Mouse (Mus musculus): ENCODE results near the gene Ccr10.

Gene Ccr10

DNA sequence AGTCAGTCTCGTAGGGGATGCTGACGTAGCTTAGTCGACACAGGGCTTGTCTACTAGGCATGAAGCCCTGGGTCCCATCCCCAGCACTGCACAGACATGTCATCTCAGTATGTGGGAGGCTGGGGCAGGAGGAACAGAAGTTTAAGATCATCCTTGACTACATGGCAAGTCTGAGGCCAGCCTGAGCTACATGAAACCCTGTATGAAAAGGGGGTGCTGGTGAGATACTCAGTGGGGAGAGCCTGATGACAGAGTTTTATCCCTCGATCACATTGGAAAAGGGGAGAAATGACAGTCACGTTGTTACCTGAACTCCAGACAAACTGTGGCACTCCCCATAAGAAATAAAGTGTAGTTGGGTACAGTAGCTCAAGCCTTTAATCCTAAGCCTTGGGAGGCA, 12.3 kb upstream of the Ccr10 start:
- no peak for DNase-seq

DNA sequence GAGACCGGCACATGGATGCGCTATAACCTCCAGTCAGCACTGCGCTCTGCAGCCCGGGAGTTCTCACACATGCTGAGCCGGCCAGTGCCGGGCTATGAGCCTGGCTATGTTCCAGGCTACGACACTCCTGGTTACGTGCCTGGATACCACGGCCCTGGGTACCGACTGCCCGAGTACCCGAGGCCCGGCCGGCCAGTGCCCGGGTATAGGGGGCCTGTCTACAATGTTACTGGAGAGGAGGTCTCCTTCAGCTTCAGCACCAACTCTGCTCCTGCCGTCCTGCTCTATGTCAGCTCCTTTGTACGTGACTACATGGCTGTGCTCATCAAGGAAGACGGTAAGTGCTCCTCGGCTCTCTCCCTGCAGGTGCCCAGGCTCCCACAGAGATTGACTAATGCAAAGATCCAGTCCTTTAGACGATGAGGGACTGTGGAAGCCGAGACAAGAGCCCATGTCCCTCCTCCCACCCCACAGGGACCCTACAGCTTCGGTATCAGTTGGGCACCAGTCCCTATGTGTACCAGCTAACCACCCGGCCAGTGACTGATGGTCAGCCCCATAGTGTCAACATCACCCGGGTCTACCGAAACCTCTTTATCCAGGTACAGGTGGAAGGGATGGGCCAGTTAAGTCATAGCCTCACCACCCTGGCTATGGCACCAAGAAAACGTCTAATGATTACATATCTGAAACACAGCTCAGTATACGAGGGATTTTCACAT, 11.4 kb upstream of the Ccr10 start:
- DNase-seq = no peak

DNA sequence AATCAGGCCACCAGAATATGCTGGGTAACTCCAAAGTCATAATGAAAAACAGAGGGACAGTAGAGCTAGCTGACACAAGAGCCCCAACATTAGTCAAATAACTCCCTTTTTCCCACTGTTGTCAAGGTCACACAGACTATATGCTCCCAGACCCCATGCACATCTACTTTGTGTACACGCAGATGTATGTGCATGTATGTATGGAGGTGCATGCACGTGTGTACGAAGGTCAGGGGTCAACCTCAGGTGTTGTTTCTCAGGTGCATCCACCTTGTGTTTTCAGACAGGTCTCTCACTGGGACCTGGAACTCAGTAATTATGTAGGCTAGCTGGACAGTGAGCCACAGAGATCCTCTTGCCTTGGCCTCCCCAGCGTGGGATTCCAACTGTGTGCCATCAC, 10.2 kb upstream of the Ccr10 start:
- no peak for DNase-seq

DNA sequence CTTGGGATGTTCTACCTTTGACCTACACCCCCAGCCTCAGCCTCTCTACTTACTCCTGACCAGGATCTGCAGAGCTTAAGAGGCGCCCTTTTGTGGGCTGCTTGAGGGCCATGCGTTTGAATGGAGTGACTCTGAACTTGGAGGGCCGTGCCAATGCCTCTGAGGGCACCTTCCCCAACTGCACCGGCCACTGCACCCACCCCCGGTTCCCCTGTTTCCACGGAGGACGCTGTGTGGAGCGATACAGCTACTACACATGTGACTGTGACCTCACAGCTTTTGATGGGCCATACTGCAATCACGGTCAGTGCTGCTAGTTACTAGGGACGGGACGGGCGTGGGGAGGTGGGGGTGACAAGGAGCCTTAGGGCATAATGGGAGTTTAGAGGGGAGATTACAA, 9.7 kb upstream of the Ccr10 start:
- no peak for DNase-seq

DNA sequence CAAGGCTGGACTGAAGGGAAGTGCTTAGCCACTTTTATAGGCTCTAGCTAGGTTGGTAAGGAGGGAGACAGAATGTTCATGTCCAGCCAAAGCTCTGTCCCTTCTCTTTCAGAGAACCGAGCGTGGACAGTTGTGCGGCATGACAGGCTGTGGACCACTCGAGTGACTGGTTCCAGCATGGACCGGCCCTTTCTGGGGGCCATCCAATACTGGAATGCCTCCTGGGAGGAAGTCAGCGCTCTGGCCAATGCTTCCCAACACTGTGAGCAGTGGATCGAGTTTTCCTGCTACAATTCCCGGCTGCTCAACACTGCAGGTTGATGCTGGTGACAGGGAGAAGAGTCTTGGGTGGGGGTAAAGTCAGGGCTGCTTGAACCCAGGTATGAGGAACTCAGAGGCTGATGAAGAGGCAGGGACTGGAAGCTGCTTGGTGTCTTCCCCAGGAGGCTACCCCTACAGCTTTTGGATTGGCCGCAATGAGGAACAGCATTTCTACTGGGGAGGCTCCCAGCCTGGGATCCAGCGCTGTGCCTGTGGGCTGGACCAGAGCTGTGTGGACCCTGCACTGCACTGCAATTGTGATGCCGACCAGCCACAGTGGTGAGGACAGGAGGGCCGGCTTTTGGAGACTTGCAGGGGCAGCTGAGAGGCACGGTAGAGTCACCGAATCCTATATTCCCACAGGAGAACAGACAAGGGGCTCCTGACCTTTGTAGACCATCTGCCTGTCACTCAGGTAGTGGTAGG, 7.7 kb upstream of the Ccr10 start:
- no peak for DNase-seq

DNA sequence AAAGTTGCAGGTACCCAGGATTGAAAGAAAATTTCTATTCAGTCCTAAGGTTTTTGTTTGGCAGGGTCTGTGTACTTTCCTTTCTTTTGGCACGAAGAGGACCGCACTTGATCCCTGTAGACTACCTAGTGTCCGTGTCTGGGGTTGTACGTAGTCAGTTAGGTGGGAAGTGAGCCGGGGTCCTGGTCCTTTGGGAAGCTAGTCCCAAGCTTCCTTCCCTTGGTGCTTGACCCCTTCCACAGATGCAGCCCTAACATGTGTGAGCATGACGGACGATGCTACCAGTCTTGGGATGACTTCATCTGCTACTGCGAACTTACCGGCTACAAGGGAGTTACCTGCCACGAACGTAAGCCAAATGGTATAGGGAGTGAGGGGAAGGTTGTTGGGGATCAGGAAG, 6.7 kb upstream of the Ccr10 start:
- no peak for DNase-seq

DNA sequence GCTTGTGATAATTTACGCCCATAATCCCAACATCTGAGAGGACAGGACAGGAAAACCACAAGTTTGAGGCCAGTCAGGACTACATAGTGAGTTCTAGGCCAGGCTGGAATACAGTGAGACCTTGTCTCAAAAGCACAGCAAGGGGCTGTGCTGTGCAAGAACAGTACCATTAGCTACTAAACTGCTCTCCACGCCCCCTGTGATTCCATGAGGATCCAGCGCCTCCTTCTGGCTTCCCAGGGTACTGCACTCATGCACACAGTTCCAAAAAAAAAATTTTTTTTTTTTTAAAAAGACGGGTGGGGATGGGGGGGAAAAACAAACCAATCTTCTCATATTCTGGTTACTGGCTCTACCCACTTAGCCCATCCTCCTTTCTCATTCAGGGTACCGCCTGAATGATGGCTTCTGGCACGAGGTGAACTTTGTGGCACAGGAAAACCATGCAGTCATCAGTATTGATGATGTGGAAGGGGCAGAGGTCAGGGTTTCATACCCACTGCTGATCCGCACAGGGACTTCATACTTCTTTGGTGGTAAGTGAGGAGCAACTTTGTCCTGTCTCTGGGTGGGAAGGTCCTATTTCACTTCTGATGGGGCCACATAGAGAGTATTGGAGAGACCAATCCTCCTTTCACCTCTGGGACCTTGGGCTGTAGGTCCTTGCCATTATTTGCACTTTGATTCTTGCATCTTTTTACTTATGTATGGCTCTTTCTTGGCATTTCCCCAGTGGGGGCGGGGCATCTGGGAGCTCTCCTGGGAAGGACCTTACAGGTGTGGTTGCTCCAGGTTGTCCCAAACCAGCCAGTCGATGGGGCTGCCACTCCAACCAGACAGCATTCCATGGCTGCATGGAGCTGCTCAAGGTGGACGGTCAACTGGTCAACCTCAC, 5.8 kb upstream of the Ccr10 start:
- DNase-seq = peak in 1 of 2 experiments; percentile 64

DNA sequence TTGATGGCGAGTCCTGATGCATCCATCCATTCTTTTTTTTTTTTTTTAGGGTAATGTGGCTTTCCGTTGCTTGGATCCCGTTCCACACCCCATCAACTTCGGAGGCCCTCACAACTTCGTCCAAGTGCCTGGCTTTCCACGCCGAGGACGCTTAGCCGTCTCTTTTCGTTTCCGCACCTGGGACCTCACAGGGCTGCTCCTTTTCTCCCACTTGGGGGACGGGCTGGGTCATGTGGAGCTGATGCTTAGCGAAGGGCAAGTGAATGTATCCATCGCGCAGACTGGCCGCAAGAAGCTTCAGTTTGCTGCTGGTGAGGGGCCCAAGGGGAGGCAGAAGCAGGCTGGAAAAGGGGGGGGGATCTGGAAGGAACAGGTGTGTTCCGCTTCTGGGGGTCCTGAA, 5.0 kb upstream of the Ccr10 start:
- no peak for DNase-seq

DNA sequence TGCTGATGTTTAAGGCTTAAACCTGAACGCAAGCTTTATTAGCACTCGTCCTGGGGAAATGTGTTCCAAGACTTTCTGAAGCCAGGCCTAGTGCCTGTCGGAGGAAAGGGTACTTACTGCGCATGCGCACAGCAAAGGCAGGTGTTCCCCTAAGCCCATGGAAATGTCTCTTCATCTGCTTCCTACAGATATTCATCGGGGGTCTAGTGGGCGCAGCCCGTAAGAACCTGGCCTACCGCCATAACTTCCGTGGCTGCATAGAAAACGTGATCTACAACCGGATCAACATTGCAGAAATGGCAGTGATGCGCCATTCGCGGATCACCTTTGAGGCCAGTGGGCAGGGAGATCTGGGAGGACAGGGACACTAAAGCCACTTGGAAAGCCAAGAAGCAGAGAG, 4.1 kb upstream of the Ccr10 start:
- no peak for DNase-seq

DNA sequence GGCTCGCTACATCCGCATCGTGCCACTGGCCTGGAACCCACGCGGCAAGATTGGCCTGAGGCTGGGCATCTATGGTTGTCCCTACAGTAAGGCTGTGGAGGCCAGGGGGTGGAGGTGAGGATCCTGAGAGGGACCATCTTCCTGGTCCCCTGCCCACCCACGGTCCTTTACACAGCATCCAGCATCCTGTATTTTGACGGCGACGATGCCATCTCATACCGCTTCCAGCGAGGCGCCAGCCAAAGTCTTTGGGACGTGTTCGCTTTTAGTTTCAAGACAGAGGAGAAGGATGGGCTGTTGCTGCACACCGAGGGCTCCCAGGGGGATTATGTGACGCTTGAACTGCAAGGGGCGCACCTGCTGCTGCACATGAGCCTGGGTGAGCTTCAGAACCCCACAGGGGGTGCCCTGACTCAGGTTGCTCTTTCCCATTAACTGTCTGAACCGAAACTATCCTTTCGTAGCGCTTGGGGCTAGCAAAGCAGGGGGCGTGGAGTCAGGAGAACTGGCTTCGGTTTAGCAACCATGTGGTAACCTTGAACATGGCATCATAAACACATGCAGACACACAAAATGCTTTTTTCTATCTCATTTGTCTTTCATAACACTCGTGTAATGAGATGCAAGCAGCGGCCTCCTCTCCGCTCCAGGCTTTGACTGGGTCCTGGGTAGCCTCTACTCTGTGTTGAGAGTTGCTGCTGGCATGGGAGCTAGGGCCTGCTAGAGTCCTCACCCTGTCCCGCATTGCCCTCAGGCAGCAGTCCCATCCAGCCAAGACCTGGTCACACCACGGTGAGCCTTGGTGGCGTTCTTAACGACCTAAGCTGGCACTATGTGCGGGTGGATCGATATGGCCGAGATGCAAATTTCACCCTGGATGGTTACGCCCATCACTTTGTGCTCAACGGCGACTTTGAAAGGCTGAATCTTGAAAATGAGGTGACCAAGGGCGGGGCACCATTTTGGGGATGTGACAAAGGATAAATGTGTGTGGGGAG, 3.1 kb upstream of the Ccr10 start:
- no peak for DNase-seq

DNA sequence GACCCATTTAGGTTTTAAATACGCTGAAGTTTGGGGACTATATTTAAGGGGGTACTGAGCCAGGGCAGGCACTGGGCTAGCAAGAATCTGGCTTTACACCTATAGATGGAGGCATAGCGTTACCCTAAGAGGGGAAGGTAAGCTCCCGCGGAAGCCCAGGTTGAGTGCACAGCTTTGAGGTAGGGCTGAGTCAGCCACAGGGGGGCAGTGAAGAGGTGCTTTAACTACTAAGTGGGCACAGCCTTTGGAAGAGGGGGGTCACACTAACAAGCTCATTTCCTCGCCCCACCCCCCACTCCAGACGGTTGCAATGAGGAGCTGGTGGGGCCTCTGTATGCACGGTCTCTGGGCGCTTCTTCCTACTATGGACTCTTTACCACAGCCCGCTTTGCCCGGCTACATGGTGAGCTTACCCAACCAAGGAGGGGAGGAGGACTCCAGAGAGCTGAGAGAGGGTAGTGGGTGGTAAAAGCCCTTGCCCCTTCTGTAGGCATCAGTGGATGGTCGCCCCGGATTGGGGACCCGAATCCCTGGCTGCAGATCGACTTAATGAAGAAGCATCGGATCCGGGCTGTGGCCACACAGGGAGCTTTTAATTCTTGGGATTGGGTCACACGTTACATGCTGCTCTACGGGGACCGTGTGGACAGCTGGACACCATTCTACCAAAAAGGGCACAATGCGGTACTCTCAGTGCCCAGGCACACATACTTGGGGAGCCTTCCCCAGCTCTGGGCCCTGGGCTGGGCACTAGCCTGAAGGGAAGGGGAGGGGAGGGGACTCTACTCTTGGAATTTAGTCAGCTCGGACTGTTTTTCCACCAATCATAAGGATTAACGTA, 1.9 kb upstream of the Ccr10 start:
- peak in 1 of 2 experiments; percentile 60 for DNase-seq

DNA sequence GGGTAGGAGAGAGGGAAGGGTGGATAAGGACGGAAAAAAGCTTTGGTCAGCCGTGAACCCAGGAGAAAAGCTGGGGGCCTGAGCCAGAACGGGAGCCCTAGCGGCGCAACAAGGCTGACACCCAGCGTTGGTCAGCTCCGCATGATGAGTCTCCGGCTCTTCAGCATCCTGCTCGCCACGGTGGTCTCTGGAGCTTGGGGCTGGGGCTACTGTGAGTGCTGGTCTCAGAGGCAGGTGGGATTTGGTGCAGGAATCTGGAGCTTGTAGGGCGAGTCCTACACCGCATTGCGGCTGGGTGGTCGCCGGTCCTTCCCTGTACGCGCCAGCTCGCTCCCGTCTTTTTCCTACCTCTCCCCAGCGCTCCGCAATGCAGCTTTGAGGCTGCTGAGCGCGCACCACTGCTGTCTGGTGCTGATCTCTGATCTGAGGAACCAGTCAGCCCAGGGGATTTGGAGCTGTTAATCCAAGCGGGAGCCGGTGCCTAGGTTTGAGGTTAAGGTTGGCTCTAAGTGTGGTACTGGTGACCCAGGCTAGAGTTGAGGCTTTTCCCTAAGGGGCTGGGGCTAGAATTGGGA, 961 bp upstream of the Ccr10 start:
- DNase-seq = no peak

DNA sequence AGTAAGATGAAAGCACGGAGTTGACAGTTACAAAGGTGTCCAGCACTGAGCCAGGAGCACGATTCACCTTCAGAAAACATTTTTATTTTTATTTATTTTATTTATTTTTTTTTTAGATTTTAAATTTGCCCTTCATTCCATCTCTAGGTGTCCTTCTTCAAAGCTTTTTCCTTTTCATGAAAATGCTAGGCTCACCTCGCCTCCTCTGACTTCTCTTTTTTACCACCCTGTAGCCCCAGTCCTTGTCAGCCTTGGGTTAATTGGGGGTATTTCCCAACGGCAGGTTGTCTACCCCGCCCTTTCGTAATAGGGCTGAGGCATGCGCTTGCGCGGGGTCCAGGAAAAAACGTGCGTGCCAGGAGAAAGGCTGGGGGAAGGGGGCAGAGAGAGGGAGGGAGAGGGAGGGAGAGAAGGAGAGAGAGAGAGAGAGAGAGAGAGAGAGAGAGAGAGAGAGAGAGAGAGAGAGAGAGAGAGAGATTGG, 433 bp upstream of the Ccr10 start:
- no peak for DNase-seq

DNA sequence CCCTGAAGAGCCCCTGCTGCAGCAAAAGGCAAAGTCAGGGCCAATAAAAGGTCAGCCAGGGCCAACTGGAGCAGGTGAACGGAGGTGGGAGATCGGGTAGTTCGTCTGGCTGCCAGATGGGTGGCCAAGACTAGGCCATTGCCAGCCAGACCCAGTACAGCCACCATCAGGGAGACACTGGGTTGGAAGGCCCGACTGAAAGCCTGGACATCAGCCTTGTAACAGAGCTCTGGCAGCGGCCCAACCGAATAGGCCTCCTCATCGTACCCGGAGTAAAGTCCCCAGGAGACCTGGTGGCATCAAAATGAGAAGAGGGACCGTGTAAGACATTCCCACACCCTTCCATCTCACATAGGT, 876 bp downstream of the Ccr10 start:
- DNase-seq = no peak

DNA sequence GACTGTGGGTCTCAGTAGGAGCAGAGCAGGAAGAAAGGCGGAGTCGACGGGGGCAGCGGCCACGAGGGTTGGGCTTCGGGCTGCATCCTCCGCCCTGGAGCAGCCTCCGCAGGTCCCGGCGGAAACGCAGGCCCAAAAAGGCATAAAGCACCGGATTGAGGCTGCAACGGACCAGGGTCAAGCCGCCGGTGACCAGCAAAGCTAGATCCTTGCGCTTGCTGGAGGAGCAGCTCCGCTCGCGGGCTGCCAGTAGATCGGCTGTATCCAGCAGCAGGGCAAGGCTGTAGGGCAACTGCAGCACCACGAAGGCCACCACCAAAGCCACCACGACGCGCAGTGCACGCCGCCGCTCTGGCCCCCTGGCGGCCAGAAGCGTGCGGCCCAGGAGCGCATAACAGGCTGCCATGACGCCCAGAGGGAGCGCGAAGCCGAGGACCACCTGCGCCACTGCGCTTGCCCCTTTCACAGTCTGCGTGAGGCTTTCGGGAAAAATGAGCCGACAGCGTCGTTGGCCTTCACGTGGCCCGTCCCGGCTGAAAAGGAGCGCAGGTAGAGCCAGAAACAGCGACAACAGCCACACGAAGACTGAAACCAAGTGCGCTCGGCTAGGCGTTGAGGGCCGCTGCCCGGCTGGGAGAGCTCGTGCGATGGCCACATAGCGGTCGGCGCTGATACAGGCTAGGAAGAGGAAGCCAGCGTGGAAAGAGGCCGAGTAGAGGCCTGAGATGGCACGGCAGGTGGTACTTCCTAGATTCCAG, 1.4 kb downstream of the Ccr10 start:
- peak; percentile 76 to 80 for DNase-seq

DNA sequence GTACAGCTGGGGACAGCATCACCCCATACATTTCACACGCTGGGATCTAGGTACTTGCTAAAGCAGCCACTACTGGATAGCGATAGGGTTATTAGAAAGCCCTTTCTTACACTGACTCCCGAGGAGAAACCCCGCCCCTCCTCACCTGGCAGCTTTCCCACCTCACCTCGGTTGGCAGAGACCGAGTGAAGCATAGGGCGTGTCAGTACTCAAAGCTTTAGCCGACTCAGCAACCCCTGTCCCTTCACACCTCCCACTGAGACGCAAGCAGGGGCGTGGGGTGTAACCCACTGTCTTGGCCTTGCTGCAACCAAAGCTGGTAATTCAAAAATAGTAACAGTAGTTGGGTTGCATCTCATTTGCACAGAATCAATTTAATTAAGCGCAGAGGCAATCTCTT, 2.1 kb downstream of the Ccr10 start:
- DNase-seq = peak; percentile 81 to 89

DNA sequence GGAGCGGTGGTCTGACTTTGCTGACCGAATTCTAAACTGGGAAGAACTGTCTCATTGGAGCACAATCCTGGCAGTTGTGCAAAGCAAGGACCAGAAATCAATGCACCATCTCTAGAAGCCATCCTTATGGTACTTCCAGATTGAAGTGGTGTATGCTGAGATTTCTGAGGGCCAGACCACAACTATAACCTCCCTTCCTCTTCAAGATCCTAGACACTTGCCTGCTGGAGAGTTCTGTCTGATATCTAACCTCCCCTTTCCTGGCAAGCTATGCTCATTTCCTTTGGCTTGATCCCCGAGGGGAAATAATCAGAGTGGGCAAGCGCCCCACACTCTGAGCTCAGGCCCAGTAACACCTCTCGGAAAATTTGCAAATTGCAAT, 2.8 kb downstream of the Ccr10 start:
- DNase-seq = no peak

DNA sequence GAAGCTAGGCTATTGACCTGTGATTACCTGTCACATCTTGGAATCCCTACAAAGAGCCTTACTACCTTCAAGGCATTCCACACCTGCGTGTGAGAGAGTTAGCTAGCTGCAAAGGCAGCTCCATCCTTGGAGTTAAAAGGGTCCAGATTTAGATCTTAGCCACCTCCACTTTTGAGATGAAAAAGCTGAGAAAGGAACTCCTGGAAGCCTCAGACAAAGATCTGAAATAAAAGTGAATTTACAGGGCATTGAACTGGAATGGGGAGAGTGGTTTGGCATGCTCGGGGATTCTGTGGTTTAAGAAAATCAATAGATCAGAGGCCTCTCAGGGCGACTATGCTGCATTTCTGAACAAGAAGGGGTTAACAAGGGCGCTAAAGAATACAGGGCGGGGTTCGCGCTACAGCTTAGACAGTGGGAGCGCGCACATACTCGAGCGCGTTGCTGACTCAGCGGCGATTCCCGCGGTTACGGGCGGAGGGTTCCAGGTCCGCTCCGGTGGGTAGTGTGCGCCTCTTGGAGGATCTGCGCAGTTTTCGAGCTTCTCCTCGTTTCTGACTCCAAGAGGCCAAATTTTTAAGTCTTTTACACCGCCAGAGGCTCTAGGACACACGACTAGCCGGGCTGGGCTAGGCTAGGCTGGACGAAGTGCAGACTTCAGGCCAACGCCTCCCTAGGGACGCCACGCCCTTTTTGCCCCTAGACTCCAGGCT, 3.4 kb downstream of the Ccr10 start:
- peak; percentile 61 to 66 for DNase-seq

DNA sequence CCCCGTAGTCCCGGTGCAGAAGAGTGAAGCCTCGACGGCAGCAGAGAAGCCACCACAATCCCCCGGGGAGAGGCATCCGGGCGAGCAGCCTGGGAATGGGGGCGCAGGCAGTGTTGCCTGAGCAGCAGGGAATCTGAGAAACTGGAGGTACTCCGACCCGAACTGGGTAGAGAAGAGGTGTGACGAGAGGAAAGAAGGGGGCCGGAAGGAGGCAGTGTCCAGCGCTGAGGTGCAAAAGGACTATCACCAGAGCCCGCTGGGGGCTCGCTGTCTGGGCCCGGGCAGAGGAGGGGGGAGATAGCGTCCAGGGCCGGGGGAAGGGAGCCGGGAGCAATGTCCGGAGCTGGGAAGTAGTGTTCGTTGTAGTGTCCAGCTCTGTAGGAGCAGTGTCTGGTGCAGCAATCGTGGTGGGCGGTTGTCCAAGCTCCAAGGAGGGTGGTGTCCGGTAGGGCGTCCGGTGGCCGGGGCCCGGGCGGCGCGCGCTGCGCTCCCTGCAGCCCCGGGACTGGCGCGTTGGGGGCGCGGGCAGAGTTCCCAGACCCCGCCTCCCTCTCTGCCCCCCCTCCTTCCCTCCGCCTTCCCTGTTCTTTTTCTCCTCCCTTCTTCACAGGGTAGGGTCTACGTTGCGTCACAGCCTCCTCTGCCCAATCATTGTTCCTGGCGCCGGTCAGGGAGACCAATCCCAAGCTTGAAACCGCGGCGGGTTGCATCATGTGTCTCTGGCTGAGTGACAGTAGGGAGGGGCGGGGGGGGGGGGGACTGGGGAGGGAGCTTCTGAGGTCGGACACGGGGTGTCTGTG, 4.2 kb downstream of the Ccr10 start, which contains the start of gene Plekhh3:
Gene Plekhh3 (minus strand): TSS at position 541 of the 800 bp plus-strand sequence.
- peak; percentile 95 to 97 for DNase-seq
